Mouse (Mus musculus) liver, postnatal 0 days (tissue): Measurements from ENCODE around the gene Irf3.

Experiments used
- CTCF ChIP-seq: sonication (generic); IDR thresholded peaks from 2 replicates; pipeline ENCODE4 v1.5.1; 2016; ENCODE audit warnings: antibody characterized with exemption, low read depth
- EP300 ChIP-seq: IDR thresholded peaks from 2 replicates; pipeline ENCODE4 v1.6.1; 2016; ENCODE audit warnings: antibody characterized with exemption, low read depth, mild to moderate bottlenecking

DNA sequence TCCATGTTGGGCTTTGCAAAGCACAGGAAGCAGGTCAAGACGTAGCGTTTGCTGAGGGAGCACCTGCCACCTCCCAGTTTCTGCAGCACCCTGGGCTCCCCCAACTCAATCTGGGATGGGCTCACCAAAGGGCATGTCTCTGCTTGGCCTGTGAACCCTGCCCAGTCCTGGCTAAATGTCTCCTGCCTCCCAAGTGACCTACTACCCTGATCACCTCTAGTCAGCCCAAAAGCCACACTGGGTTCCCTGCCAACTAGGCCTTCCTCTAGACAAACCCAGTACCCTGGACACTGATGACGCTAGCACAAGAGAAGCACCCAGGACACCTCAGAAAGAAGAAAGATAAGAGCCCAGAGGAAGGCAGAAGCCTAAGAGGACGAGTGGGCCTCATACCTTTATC, 15.4 kb downstream of the Irf3 start:
- no peak for TF ChIP-seq CTCF
- TF ChIP-seq EP300: no peak
